ENCODE assay signal across 11 mouse cellular contexts in the genomic region with DNA sequence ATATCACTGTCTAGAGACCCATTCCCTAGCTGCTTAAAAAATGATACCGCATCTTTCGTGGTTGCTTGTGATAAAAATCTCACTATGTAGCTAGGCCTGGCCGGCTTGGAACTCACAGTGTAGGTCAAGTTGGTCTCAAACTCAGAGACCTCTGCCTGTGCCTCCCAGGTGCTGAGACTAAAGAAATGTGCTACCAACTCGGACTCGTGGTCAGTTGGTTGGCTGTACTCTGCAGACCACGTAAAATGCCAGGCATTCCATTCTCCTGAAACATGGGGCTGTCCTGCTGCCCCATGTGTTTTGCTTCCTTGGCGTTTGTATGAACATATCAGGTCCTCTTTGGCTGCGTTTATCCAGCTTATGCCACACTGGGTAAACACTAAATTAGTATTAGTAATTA.
"Had no signal": no experiment of that assay in that cellular context is flagged by ENCODE, and none has a peak within 500 bp of the region (broad histone marks: within the 10 kb centered on the region; RNA-seq: fewer than 3 reads in every experiment).

No protein-coding gene starts in this region.

- H3K27ac ChIP-seq: limb, embryonic 13.5 days; liver, embryonic 14.5 days; neural tube, embryonic 12.5 days; stomach, postnatal 0 days had no signal

- DNase-seq: kidney, postnatal 14 days; left cerebral cortex, postnatal 4 days; lung, adult 2 months; lung, postnatal 36 days; midbrain, embryonic 14.5 days; thymus, postnatal 14 days had no signal

- H3K27me3 ChIP-seq: limb, embryonic 13.5 days; neural tube, embryonic 12.5 days had no signal

- H3K4me3 ChIP-seq: limb, embryonic 13.5 days; midbrain, embryonic 10.5 days; neural tube, embryonic 12.5 days had no signal

- H3K4me2 ChIP-seq: limb, embryonic 13.5 days; neural tube, embryonic 12.5 days had no signal
